Mouse (Mus musculus): Measurements from ENCODE around the gene Slc51a. TPM values are rescaled to one million over a fixed set of nuclear protein-coding genes. Genes with fewer than 3 reads are reported as not detected.

The Slc51a gene
- polyA plus RNA-seq, 1 experiment, result 0.14 TPM

- Histone ChIP-seq H3K79me3 (ENCODE audit: low read depth) (peaks cover 6% of the 10 kb centered on the region), H3K79me2 (ENCODE audit: control insufficient read depth, insufficient read depth) (peaks cover 24% of the 10 kb centered on the region), H3K36me3 (ENCODE audit: control insufficient read depth, insufficient read depth) (no peaks in the 10 kb centered on the region), H3K4me3 (ENCODE audit: insufficient read depth, poor library complexity, severe bottlenecking) (peak within 1 kb of the TSS; percentile 87), H3ac (ENCODE audit: control insufficient read depth, insufficient read length, low read depth) (peak within 1 kb of the TSS; percentile 87), H3K27me3 (ENCODE audit: control insufficient read depth, insufficient read depth, insufficient read length) (no peaks in the 10 kb centered on the region)
- TF ChIP-seq MYOD1 (IDR thresholded peaks at IDR 0.05; ENCODE audit: control insufficient read depth, insufficient read length, low read depth) (no peak), MYOG (IDR thresholded peaks at IDR 0.05; ENCODE audit: control insufficient read depth, extremely low read depth, insufficient read length) (no peak), MAX (IDR thresholded peaks at IDR 0.05) (peak; percentile 69), CTCF (IDR thresholded peaks at IDR 0.05; ENCODE audit: control insufficient read depth, insufficient read depth, insufficient read length) (peak; percentile 7), FOSL1 (IDR thresholded peaks at IDR 0.05; ENCODE audit: insufficient read depth, low read length, poor library complexity, severe bottlenecking) (no peak), USF1 (IDR thresholded peaks at IDR 0.05; ENCODE audit: low read depth) (no peak), CEBPB (IDR thresholded peaks at IDR 0.05; ENCODE audit: low read depth) (no peak)
Observed at GRCm38 (mm10) chr16:32430474-32431046, 57.1 kb downstream of the Slc51a start, which contains the start of gene Pcyt1a. TSS of gene Pcyt1a (plus strand) at chr16:32430921.

GRCm38 (mm10) chr16:32427506-32427905 is 60.2 kb downstream of the Slc51a start:
- Histone ChIP-seq H3K4me3 (ENCODE audit: insufficient read depth, poor library complexity, severe bottlenecking) (no peak overlapping the region), H3K79me2 (ENCODE audit: control insufficient read depth, insufficient read depth) (peaks cover 17% of the 10 kb centered on the region), H3ac (ENCODE audit: control insufficient read depth, insufficient read length, low read depth) (no peak overlapping the region), H3K79me3 (ENCODE audit: low read depth) (peaks cover 2% of the 10 kb centered on the region), H3K27me3 (ENCODE audit: control insufficient read depth, insufficient read depth, insufficient read length) (no peaks in the 10 kb centered on the region), H3K36me3 (ENCODE audit: control insufficient read depth, insufficient read depth) (no peaks in the 10 kb centered on the region)
- TF ChIP-seq CEBPB (IDR thresholded peaks at IDR 0.05; ENCODE audit: low read depth), result no peak

Other genes with a start within 250 kb of the Slc51a start
- gene Fbxo45, start 240.7 kb downstream of the Slc51a start, polyA plus RNA-seq (2012; fragmentation: generic; extraction: Trizol), result 5.8 TPM
- 10.9 TPM for gene Wdr53, start 240.7 kb downstream of the Slc51a start, polyA plus RNA-seq (2012; fragmentation: generic; extraction: Trizol)
- gene Smco1, start 216.4 kb downstream of the Slc51a start, polyA plus RNA-seq (2012; fragmentation: generic; extraction: Trizol), result not detected
- 7.4 TPM for gene Rnf168, start 210.4 kb downstream of the Slc51a start, polyA plus RNA-seq (2012; fragmentation: generic; extraction: Trizol)
- gene Ubxn7, start 155.6 kb downstream of the Slc51a start, polyA plus RNA-seq (2012; fragmentation: generic; extraction: Trizol), result 10.8 TPM
- gene Tm4sf19, start 87.4 kb downstream of the Slc51a start, polyA plus RNA-seq (2012; fragmentation: generic; extraction: Trizol), result not detected
- gene Tctex1d2, start 68.2 kb downstream of the Slc51a start, polyA plus RNA-seq (2012; fragmentation: generic; extraction: Trizol), result 16.6 TPM
- 14.3 TPM for gene Pcyt1a, start 57.0 kb downstream of the Slc51a start, polyA plus RNA-seq (2012; fragmentation: generic; extraction: Trizol)
- gene Zdhhc19, start 8.4 kb upstream of the Slc51a start, polyA plus RNA-seq (2012; fragmentation: generic; extraction: Trizol), result not detected
- 25.1 TPM for gene Tfrc, start 121.0 kb upstream of the Slc51a start, polyA plus RNA-seq (2012; fragmentation: generic; extraction: Trizol)
- 78.4 TPM for gene Tnk2, start 156.0 kb upstream of the Slc51a start, polyA plus RNA-seq (2012; fragmentation: generic; extraction: Trizol)
- 0.01 TPM for gene Muc4, start 248.0 kb upstream of the Slc51a start, polyA plus RNA-seq (2012; fragmentation: generic; extraction: Trizol)

All from C2C12 (cell line).